Mouse (Mus musculus): ENCODE results near the gene Ncor2.
"Not testable (repeated sequence)": the region's sequence is repeated elsewhere in the genome, so short reads cannot be mapped to it uniquely, and the experiment has no call there.

Ncor2 gene

DNA sequence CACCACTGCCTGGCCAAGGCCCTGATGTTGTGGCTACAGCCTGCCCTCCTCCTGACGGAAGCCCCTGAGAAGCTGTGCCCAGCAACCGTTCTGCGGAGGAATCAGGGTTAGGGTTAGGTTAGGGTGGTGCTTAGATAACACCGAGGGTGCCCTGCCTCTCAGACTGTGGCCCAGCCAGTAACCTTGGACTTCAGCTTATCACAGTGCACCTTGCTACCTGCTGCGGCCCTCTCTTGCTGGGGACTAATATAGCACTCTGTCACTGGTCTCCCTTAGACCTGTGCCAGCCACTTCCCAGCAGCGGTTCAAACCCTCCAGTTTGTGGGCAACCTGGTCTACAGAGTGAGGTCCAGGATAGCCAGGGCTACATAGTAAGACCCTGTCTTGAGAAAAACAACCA is 20.1 kb upstream of the Ncor2 start:
- Histone ChIP-seq H3K27me3 (ENCODE audit: insufficient read depth, low read length) (no peaks in the 10 kb centered on the region), H3K9me3 (ENCODE audit: low read length) (no peaks in the 10 kb centered on the region), H3K36me3 (ENCODE audit: insufficient read depth, low read length) (no peaks in the 10 kb centered on the region), H3K4me1 (replicated peaks; ENCODE audit: low read depth, low read length) (peaks cover 86% of the 10 kb centered on the region), H3K4me3 (replicated peaks; ENCODE audit: low read length) (no peak overlapping the region)
- TF ChIP-seq POU5F1 (IDR thresholded peaks at IDR 0.05; ENCODE audit: borderline replicate concordance, low read length), result no peak
- no peak for TF ChIP-seq CTCF (conservative IDR thresholded peaks at IDR 0.05; ENCODE audit: low read length)
- TF ChIP-seq NANOG (IDR thresholded peaks at IDR 0.05; ENCODE audit: borderline replicate concordance, low read length), result no peak

DNA sequence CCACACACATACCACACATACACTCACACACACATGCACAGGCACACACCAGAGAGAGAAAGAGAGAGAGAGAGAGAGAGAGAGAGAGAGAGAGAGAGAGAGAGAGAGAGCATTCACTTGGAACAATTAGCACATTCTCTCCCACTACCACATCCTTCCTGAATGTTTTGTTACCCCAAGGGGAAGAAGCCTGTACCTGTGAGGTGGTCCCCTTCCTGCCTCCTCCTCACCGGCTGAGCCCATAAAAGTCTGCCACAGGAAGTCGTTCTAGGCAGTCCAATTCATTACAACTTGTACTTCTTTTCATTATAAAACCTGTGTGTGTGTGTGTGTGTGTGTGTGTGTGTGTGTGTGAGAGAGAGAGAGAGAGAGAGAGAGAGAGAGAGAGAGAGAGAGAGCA is 18.3 kb upstream of the Ncor2 start:
- not testable (repeated sequence) for H3K4me3 ChIP-seq (replicated peaks; ENCODE audit: low read length); H3K36me3 ChIP-seq (ENCODE audit: insufficient read depth, low read length); H3K27me3 ChIP-seq (ENCODE audit: insufficient read depth, low read length); H3K9me3 ChIP-seq (ENCODE audit: low read length)
- H3K4me1 ChIP-seq (replicated peaks; ENCODE audit: low read depth, low read length), result peaks cover 81% of the 10 kb centered on the region

DNA sequence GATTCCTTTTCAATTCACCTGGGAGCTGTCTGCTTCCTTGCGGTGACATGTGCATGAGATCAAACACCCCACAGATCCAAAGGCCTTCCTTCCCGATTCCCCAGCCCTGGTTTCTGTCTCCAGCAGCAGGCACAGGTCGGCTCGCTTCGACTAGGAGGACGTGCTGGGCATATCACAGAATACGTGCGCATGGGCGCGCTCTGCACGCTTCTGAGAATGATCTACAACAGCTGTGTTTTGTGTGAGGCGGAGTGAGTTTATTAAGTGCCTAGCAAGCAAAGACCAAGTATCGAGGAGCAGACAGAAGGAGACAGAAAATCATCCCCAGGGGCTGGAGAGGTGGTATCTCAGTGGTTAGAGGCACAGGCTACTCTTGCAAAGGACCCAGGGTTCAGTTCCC is 17.0 kb upstream of the Ncor2 start:
- Histone ChIP-seq H3K9me3 (ENCODE audit: low read length) (no peaks in the 10 kb centered on the region), H3K27me3 (ENCODE audit: insufficient read depth, low read length) (no peaks in the 10 kb centered on the region), H3K36me3 (ENCODE audit: insufficient read depth, low read length) (no peaks in the 10 kb centered on the region), H3K4me3 (replicated peaks; ENCODE audit: low read length) (no peak overlapping the region), H3K4me1 (replicated peaks; ENCODE audit: low read depth, low read length) (peaks cover 81% of the 10 kb centered on the region)
- TF ChIP-seq NANOG (IDR thresholded peaks at IDR 0.05; ENCODE audit: borderline replicate concordance, low read length), result no peak
- TF ChIP-seq POU5F1 (IDR thresholded peaks at IDR 0.05; ENCODE audit: borderline replicate concordance, low read length), result no peak
- TF ChIP-seq CTCF (conservative IDR thresholded peaks at IDR 0.05; ENCODE audit: low read length), result no peak

DNA sequence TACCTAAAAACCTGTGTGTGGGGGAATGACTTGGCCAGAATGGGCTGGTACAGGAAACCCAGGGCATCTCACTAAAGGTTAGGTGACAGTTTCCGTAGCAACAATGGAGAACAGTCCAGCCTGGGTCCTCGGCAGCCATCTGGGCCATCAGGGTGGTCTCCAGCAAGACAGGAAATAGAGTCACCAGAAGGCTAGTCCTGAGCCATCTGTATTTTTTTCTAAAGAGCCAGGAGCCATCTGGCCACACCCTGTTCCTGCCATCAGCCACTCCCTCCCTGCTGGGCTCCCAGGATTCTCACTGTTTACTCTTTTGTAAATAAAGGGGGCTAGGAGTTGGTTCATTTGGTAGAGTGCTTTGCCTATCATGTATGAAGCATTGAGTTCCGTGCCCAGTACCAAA is 16.1 kb upstream of the Ncor2 start:
- Histone ChIP-seq H3K27me3 (ENCODE audit: insufficient read depth, low read length) (0 out of 2 replicates have a peak, but pooled peaks cover 3% of the 10 kb centered on the region), H3K36me3 (ENCODE audit: insufficient read depth, low read length) (no peaks in the 10 kb centered on the region), H3K4me1 (replicated peaks; ENCODE audit: low read depth, low read length) (peaks cover 84% of the 10 kb centered on the region), H3K9me3 (ENCODE audit: low read length) (no peaks in the 10 kb centered on the region), H3K4me3 (replicated peaks; ENCODE audit: low read length) (0 out of 2 replicates have a peak overlapping the region, but pooled peaks have one; percentile 20)
- TF ChIP-seq POU5F1 (IDR thresholded peaks at IDR 0.05; ENCODE audit: borderline replicate concordance, low read length) (no peak), NANOG (IDR thresholded peaks at IDR 0.05; ENCODE audit: borderline replicate concordance, low read length) (no peak), CTCF (conservative IDR thresholded peaks at IDR 0.05; ENCODE audit: low read length) (no peak)

DNA sequence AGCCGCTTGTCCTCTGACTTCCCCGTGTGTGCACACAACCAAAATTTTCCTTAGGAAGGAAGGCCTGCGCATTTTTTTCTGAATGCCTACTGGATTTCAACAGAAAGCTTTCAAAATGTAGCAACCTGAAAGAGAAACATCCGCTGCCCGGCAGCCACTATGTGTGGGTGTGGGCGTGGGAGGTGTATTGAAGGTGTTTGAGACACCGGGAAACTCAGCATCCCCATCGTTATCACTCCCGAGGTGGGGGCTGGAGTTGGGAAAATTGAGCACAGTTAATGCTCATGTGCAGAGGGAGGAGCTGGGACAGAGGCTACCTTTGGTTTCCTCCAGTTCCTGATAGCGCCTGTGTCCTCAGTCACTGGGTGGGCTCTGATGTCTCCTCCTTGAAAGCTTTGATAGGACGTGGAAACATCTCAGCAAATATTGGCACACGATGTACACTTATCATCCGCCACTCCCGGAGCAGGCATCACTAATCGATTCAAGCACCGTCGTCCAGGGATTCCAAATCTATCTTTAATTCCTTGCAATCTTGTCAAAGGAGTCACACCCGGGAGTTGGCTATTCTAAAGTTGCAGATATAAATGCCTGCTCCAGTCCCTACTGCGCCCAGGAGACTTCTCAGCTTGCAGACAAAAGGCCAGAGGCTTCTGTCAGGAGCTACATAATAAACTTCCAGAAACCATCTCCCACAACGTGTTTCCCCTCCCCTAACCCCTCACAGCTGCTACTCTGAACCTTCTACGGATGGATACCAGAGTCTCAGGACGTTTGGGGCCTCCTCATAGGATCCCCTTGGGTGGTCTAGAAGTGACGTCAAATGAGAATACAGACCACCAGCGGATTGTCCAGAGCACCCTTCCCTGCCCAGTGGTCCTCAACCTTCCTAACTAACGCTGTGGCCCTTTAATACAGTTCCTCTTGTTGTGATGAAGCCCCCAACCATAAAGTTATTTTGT is 14.7 kb upstream of the Ncor2 start:
- Histone ChIP-seq H3K27me3 (ENCODE audit: insufficient read depth, low read length) (0 out of 2 replicates have a peak, but pooled peaks cover 3% of the 10 kb centered on the region), H3K4me3 (replicated peaks; ENCODE audit: low read length) (0 out of 2 replicates have a peak overlapping the region, but pooled peaks have one; percentile 17), H3K36me3 (ENCODE audit: insufficient read depth, low read length) (no peaks in the 10 kb centered on the region), H3K4me1 (replicated peaks; ENCODE audit: low read depth, low read length) (peaks cover 83% of the 10 kb centered on the region), H3K9me3 (ENCODE audit: low read length) (no peaks in the 10 kb centered on the region)
- TF ChIP-seq CTCF (conservative IDR thresholded peaks at IDR 0.05; ENCODE audit: low read length) (no peak), POU5F1 (IDR thresholded peaks at IDR 0.05; ENCODE audit: borderline replicate concordance, low read length) (no peak), NANOG (IDR thresholded peaks at IDR 0.05; ENCODE audit: borderline replicate concordance, low read length) (no peak)

DNA sequence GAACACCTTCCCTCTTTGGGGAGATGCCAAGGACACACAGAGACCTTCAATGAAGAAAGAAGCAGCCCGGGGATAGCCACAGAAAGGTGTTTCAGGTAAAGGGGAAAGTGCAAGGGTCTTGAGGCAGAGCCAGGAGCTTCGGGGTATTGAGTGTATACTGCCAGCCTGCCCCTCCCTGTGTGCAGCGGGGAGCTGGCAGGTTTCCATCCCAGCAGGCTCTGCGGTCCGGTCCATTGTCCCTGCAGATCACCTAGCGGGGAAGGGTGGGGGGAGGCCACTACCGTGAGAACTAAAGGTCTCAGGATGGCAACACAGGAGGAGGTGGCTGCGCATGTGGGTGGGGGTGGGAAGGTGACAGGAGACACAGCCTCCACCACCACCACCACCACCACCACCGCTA is 12.6 kb upstream of the Ncor2 start:
- no peak for TF ChIP-seq CTCF (conservative IDR thresholded peaks at IDR 0.05; ENCODE audit: low read length)
- TF ChIP-seq POU5F1 (IDR thresholded peaks at IDR 0.05; ENCODE audit: borderline replicate concordance, low read length), result no peak
- no peak for TF ChIP-seq NANOG (IDR thresholded peaks at IDR 0.05; ENCODE audit: borderline replicate concordance, low read length)
- H3K27me3 ChIP-seq (ENCODE audit: insufficient read depth, low read length), result 0 out of 2 replicates have a peak, but pooled peaks cover 3% of the 10 kb centered on the region
- peaks cover 6% of the 10 kb centered on the region for H3K9me3 ChIP-seq (ENCODE audit: low read length)
- H3K4me3 ChIP-seq (replicated peaks; ENCODE audit: low read length), result no peak overlapping the region
- H3K36me3 ChIP-seq (ENCODE audit: insufficient read depth, low read length), result no peaks in the 10 kb centered on the region
- H3K4me1 ChIP-seq (replicated peaks; ENCODE audit: low read depth, low read length), result peaks cover 74% of the 10 kb centered on the region

DNA sequence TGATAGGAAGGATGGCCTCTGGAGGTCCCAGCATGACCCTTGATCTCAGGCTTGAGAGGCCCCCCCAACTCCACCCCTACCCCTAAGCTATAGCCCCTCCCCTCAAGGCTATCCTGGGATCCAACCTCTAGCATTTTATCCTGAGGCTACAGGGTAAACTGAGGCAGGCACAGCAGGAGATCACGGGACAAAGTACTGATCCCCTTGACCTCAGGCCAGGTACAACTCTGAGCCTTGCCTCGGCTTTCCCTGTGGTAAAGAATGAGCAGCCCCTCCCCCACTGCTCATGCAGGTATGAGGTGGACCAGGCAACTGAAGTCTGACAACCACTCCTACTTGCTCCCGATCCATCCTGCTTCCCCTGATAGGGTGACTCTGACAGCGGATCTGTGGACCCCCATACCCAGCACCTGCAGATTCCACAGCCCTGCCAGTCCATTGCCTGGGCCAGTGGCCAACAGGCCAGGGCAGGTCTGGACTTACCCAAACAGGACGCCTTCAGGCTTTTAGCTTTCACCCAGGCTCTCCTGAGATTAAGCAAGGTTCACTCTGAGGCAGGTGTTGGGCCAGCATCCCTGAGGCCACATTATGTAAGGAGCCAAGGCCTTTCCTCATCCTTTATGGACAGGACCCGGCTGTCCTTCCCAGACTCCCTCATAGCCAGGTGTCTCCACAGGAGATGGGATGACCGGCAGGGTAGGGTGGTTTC is 11.2 kb upstream of the Ncor2 start:
- Histone ChIP-seq H3K9me3 (ENCODE audit: low read length) (peaks cover 6% of the 10 kb centered on the region), H3K4me3 (replicated peaks; ENCODE audit: low read length) (no peak overlapping the region), H3K36me3 (ENCODE audit: insufficient read depth, low read length) (no peaks in the 10 kb centered on the region), H3K27me3 (ENCODE audit: insufficient read depth, low read length) (peaks cover 9% of the 10 kb centered on the region; the same call in 1 of the 2 replicates), H3K4me1 (replicated peaks; ENCODE audit: low read depth, low read length) (peaks cover 74% of the 10 kb centered on the region)
- TF ChIP-seq NANOG (IDR thresholded peaks at IDR 0.05; ENCODE audit: borderline replicate concordance, low read length) (no peak), CTCF (conservative IDR thresholded peaks at IDR 0.05; ENCODE audit: low read length) (no peak), POU5F1 (IDR thresholded peaks at IDR 0.05; ENCODE audit: borderline replicate concordance, low read length) (no peak)

DNA sequence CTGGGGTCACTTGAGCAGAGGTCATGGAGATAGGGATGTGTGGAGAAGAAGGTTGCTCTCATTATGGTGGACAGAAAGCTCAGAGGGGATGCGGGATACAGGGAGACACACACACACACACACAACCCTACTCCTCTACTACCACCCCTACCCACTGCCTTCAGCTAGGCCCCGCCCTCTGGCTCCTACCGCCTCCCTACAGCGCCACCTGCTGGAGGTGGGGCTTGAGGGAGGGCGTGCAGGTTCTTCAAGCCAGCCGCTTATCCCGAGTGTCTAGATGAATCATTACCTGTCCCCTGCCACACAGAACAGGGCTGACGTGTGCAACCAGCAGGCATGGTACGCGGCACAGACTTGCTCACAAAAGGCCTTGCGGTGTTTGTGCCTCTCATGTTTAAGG is 10.6 kb upstream of the Ncor2 start:
- TF ChIP-seq POU5F1 (IDR thresholded peaks at IDR 0.05; ENCODE audit: borderline replicate concordance, low read length) (no peak), CTCF (conservative IDR thresholded peaks at IDR 0.05; ENCODE audit: low read length) (peak; percentile 89)
- Histone ChIP-seq H3K4me3 (replicated peaks; ENCODE audit: low read length) (no peak overlapping the region), H3K4me1 (replicated peaks; ENCODE audit: low read depth, low read length) (peaks cover 74% of the 10 kb centered on the region), H3K36me3 (ENCODE audit: insufficient read depth, low read length) (no peaks in the 10 kb centered on the region), H3K9me3 (ENCODE audit: low read length) (peaks cover 6% of the 10 kb centered on the region), H3K27me3 (ENCODE audit: insufficient read depth, low read length) (peaks cover 11% of the 10 kb centered on the region; the same call in 1 of the 2 replicates)
